Mouse (Mus musculus) megakaryocyte, embryonic 14.5 days (primary cell): ENCODE results near the gene 4921524J17Rik. TPM values are rescaled to one million over a fixed set of nuclear protein-coding genes. Genes with fewer than 3 reads are reported as not detected.
A peak's percentile ranks its signal among the peaks of the same experiment; 100 is the strongest.

Experiments used
- H3K27me3 ChIP-seq: replicated peaks from 2 replicates; pipeline ENCODE3; 2012; ENCODE audit warnings: inconsistent platforms
- H3K36me3 ChIP-seq: replicated peaks from 2 replicates; pipeline ENCODE3; 2012; ENCODE audit warnings: low read length, inconsistent platforms, mixed read lengths
- H3K4me1 ChIP-seq: 2 replicates; pipeline ENCODE4 v1.6.1; 2012; ENCODE audit warnings: inconsistent platforms
- H3K4me3 ChIP-seq: replicated peaks from 2 replicates; pipeline ENCODE3; 2012; ENCODE audit warnings: moderate library complexity, mild to moderate bottlenecking, inconsistent platforms
- H3K9me3 ChIP-seq: 2 replicates; pipeline ENCODE4 v1.6.1; 2012; ENCODE audit warnings: inconsistent platforms
- FLI1 ChIP-seq: IDR thresholded peaks from 2 replicates; pipeline ENCODE4 v1.6.1; 2012; ENCODE audit warnings: low read length, inconsistent platforms, mixed read lengths
- GATA1 ChIP-seq: IDR thresholded peaks from 3 replicates; pipeline ENCODE4 v1.6.1; 2012; ENCODE audit warnings: mixed read lengths, low read length, inconsistent platforms, borderline replicate concordance
- polyA plus RNA-seq: library from polyadenylated mRNA; stranded (reverse); fragments of >175 nt; gene quantifications from 2 replicates; pipeline ENCODE4 v1.2.3, GENCODE M21; 2012; ENCODE audit warnings: low replicate concordance; ENCODE audit not compliant: insufficient read depth

4921524J17Rik gene
- polyA plus RNA-seq, 1 experiment: 34.8 TPM

DNA sequence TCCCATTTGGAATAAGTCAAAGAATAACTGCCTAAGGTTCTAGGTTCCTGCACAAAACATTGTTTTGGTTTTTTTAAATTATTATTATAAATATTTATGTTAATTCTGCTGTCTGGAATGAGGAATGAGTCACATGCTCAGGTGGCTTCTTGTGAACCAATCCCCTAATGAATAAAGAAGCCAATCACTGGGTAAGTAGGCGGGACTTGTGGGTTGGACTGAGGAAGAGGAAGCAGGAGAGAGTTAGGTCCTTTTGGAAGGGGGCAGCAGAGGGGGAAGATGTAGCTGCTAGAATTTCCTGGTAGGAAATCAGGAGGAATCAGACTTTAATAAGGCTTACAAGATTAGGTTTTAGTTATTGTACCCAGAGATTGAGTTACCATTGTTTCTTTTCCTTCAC, 11.3 kb downstream of the 4921524J17Rik start:
- no peak for TF ChIP-seq FLI1
- TF ChIP-seq GATA1: no peak
- H3K4me1 ChIP-seq: peaks cover 78% of the 10 kb centered on the region
- no peak overlapping the region for H3K4me3 ChIP-seq
- peaks cover 45% of the 10 kb centered on the region for H3K36me3 ChIP-seq
- H3K27me3 ChIP-seq: no peaks in the 10 kb centered on the region
- no peaks in the 10 kb centered on the region for H3K9me3 ChIP-seq

DNA sequence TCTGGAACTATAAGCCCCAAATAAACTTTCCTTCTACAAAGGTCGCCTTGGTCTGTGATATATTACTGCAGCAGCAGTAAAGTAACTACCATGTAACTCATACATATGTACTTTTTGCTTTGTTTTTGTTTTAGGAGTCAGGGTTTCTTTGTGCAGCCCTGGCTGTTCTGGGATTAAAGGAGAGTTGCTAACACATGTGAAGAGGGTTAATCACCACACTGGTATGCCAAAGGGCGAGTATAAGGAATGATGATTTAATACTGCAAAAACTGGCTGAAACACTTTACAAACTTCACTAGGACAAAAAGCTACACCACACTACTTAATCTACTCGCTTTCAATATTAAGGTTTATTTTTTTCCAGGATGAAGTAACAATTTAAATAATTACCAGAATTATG, 24.1 kb downstream of the 4921524J17Rik start:
- peaks cover 25% of the 10 kb centered on the region for H3K36me3 ChIP-seq
- no peaks in the 10 kb centered on the region for H3K27me3 ChIP-seq
- TF ChIP-seq FLI1: no peak
- TF ChIP-seq GATA1: no peak
- H3K4me1 ChIP-seq: peaks cover 32% of the 10 kb centered on the region
- peak overlapping the region; percentile 83 for H3K4me3 ChIP-seq
- no peaks in the 10 kb centered on the region for H3K9me3 ChIP-seq

DNA sequence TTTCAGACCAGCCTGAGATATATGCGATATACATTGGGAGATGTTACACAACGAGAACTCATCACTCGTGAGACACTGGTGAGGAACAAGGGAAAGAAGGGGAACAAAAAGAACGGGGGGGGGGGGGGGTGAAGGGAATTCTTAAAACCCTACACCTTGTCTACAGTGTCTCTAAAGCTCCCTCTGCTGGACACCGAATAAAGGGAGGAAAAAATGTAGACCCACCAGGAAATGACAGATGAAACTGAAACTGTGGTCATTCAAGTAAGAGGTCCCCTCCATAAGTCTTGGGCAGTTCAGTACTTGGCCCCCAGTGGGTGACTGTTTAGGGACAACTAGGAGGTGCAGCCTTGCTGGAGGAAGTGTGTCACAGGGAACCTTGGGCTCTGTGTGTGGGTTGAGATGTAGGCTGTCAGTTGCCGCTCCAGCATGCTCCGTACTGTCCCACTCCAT, 24.6 kb downstream of the 4921524J17Rik start:
- Histone ChIP-seq H3K27me3 (no peaks in the 10 kb centered on the region), H3K4me3 (peak overlapping the region; percentile 83), H3K36me3 (peaks cover 23% of the 10 kb centered on the region), H3K4me1 (peaks cover 29% of the 10 kb centered on the region), H3K9me3 (no peaks in the 10 kb centered on the region)
- TF ChIP-seq FLI1 (no peak), GATA1 (no peak)

DNA sequence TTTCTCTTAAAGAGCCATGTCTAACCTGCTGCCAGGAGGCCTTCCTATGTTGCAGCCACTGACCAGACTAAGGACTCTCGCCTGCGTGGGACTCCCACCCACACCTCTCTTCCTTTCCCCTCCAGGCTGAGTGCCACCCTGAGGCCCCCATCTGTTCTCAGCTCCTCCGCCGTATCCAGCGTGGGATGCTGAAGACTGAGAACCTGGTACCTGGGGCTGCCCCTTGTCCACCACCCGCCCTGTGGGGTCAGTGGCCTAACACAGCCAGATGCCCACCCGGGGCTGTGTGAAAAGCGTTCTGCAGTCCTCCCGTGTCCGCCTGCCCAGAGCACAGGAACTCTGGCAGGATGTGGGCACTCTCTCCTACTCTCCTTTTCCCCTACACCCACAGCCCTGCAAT, 26.7 kb downstream of the 4921524J17Rik start:
- Histone ChIP-seq H3K27me3 (no peaks in the 10 kb centered on the region), H3K4me3 (no peak overlapping the region), H3K9me3 (peaks cover 6% of the 10 kb centered on the region), H3K4me1 (peaks cover 25% of the 10 kb centered on the region), H3K36me3 (peaks cover 17% of the 10 kb centered on the region)
- TF ChIP-seq GATA1 (no peak), FLI1 (no peak)

DNA sequence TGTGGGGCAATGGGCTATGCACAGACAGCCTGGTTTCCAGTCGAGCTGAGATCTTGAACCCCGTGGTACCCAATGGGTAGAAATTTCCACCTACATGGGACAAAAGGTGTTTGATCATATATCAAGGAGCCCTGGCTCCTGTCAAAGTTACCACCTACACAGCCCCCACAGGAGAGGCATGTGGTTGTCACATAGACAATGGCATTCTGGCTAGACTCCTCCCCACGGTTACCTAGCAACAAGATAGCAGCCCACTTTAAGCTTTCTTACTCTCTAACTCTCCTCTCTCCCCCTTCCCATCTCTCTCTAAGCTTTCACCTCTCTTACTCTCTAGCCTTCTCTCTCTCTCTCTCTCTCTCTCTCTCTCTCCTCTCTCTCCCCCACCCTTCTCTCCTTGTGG, 27.2 kb downstream of the 4921524J17Rik start:
- no peak for TF ChIP-seq FLI1
- TF ChIP-seq GATA1: no peak
- H3K27me3 ChIP-seq: no peaks in the 10 kb centered on the region
- H3K36me3 ChIP-seq: peaks cover 11% of the 10 kb centered on the region
- no peak overlapping the region for H3K4me3 ChIP-seq
- H3K4me1 ChIP-seq: peaks cover 25% of the 10 kb centered on the region
- H3K9me3 ChIP-seq: peaks cover 6% of the 10 kb centered on the region

DNA sequence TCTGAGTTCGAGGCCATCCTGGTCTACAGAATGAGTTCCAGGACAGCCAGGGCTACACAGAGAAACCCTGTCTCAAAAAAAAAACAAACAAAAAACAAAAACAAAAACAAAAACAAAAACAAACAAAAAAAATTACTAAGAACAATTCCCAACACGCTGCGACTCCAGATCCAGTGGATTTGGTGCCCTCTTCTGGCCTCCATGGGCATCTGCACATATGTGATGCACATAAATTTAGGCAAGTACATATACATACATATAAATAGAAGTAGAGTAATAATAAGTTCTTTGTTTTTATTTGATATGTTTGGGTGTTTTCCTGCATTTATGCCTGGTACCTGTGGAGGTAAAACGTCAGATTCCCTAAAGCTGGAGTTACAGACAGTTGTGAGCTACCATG, 34.1 kb downstream of the 4921524J17Rik start:
- TF ChIP-seq FLI1 (no peak), GATA1 (no peak)

DNA sequence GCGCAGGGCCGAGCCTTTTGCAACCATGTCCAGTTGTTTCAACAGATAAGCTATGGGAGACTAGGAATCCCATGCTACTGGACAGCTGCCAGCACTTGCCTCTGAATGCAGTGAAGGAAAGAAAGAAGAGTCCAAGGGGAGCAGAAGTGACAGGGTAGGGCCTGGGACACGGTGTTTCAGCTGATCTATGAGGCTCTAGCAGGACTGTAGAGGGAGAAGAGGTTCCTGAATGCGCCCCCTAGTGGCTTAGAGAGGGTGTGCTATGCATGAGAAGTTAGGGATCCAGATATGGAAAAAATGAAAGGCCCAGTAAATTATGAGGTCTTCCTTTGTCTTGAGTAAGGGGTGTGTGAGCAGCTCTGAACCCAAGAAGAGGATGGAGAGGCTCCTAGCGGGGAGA, 35.1 kb downstream of the 4921524J17Rik start:
- Histone ChIP-seq H3K9me3 (peaks cover 6% of the 10 kb centered on the region), H3K27me3 (no peaks in the 10 kb centered on the region), H3K36me3 (peaks cover 2% of the 10 kb centered on the region), H3K4me1 (peaks cover 38% of the 10 kb centered on the region), H3K4me3 (no peak overlapping the region)
- TF ChIP-seq GATA1 (no peak), FLI1 (no peak)

More for the DNA sequence above, 34.1 kb downstream of the 4921524J17Rik start:
- H3K36me3 ChIP-seq: peaks cover 2% of the 10 kb centered on the region
- H3K9me3 ChIP-seq: peaks cover 6% of the 10 kb centered on the region
- no peaks in the 10 kb centered on the region for H3K27me3 ChIP-seq
- H3K4me1 ChIP-seq: peaks cover 38% of the 10 kb centered on the region
- no peak overlapping the region for H3K4me3 ChIP-seq

DNA sequence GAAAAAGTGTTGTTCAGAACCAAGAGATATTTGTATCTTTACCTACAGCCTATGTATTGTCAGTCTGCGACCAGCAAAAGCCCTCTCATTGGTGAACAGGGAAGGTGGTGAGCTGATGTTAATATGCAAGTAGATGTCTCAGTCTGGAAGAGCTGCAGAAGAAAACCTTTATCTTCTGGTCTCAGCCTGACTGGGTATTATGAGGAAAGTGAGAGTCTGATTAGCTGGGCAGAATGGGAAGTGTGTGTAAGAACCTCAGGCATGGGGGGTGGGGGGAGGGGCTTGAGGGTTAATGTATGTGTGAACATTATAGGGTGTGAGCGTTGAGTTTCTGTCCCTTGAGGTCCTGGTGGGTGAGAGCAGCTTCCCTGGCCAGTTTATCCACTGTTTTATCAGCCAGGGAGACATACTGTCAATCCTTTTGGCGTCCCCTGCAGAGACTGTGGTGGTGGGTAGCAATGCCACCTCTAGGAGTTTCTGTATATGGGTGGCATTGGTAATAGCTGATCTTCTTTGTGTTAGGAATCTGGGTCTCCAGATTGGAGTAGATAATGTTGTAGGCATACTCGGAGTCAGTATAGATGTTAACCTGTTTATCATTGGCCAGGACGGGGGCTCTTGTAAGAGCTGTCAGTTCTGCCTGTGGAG, 36.1 kb downstream of the 4921524J17Rik start:
- TF ChIP-seq FLI1 (no peak), GATA1 (no peak)
- Histone ChIP-seq H3K36me3 (peaks cover 9% of the 10 kb centered on the region), H3K4me3 (peak overlapping the region; percentile 50), H3K9me3 (0 out of 2 replicates have a peak, but pooled peaks cover 4% of the 10 kb centered on the region), H3K27me3 (no peaks in the 10 kb centered on the region), H3K4me1 (peaks cover 38% of the 10 kb centered on the region)

DNA sequence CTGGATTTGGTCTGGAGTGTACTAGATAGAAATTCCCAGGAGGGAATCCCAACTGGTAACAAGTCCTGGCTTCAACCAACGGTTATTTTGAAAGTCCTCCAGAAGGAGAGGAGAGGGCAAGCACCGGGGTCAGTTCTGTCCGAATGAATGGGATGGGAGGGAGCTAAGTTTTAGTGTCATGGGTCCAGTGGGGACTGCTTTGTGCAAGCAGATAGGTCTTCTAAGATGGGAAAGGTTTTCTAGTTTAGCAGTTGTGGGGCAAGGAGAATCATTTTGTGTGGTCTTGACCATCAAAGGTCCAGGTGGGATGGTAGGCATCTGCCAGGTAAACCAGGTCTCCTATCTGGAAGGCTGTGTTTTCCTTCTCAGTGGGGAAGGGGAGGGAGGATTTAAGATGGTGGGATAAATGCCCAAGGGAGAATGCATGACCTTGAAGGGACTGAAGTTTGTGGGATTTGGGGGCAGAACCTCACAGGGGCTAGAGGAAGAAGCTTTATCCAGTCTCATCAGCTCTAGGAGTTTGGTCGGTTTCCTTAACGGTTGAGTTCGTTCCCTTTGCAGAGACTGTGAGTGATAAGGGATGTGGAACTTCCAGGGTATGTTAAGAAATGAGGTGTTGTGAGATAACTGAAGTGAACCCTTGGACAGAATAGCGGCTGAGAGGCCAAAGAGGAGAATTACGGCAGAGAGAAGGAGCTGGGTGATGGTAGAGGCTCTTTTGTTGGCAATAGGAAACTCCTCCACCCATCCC, 36.8 kb downstream of the 4921524J17Rik start:
- H3K4me3 ChIP-seq: peak overlapping the region; percentile 50
- TF ChIP-seq FLI1: no peak
- TF ChIP-seq GATA1: no peak
- peaks cover 15% of the 10 kb centered on the region for H3K36me3 ChIP-seq
- H3K9me3 ChIP-seq: 0 out of 2 replicates have a peak, but pooled peaks cover 4% of the 10 kb centered on the region
- H3K4me1 ChIP-seq: peaks cover 38% of the 10 kb centered on the region
- no peaks in the 10 kb centered on the region for H3K27me3 ChIP-seq

DNA sequence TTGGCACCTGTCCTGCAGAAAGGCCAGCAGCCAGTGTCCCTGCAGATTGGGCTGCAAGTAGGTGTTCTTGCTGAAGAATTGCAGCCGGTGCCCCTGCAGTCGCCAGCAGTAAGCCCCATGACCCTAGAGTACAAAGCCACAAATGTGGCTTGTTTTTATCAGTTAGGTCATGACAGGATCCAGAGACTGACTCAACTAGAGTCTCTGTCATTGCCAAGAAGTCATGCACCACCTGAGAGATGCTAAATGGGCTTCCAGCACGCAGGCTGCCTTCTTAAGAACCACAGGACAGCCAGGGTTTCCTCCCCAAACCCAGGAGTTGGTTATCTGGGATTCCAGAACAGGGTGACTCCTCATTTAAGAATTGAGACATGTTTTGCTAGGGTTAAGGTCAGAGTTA, 37.6 kb downstream of the 4921524J17Rik start:
- H3K9me3 ChIP-seq: 0 out of 2 replicates have a peak, but pooled peaks cover 4% of the 10 kb centered on the region
- peak overlapping the region; percentile 28 for H3K4me3 ChIP-seq
- no peaks in the 10 kb centered on the region for H3K27me3 ChIP-seq
- TF ChIP-seq FLI1: no peak
- TF ChIP-seq GATA1: no peak
- H3K4me1 ChIP-seq: peaks cover 38% of the 10 kb centered on the region
- H3K36me3 ChIP-seq: peaks cover 16% of the 10 kb centered on the region
